Mouse (Mus musculus): ENCODE measurements at regions not wholly inside any gene's neighbourhood (a gene's known extent, or its start where the extent isn't known, plus 50 kb on each side); places are given as distances from the start of the nearest gene placed in this dataset.

- no peaks in the 10 kb centered on the region for H3K36me3 ChIP-seq (ENCODE audit: control insufficient read depth, insufficient read depth, low read length, poor library complexity, severe bottlenecking)
- TF ChIP-seq HCFC1 (IDR thresholded peaks at IDR 0.05; ENCODE audit: borderline replicate concordance, insufficient read depth, low read length) = no peak
- TF ChIP-seq MAFK (IDR thresholded peaks at IDR 0.05; ENCODE audit: insufficient read depth, low read depth, low read length) = no peak
- TF ChIP-seq ZC3H11A (IDR thresholded peaks at IDR 0.05; ENCODE audit: borderline replicate concordance, low read depth, low read length) = no peak
- no peak for TF ChIP-seq ZNF384 (IDR thresholded peaks at IDR 0.05; ENCODE audit: low read depth, low read length)
- TF ChIP-seq CHD2 (IDR thresholded peaks at IDR 0.05; ENCODE audit: low read depth, low read length) = no peak
- no peak overlapping the region for H3K9ac ChIP-seq (ENCODE audit: insufficient read depth, low read depth, low read length, poor library complexity, severe bottlenecking)
- H3K27ac ChIP-seq (ENCODE audit: insufficient read depth, low read depth, low read length, poor library complexity, severe bottlenecking) = no peak overlapping the region
- H3K9me3 ChIP-seq (ENCODE audit: control insufficient read depth, insufficient read depth, low read depth, low read length) = no peaks in the 10 kb centered on the region
- H3K4me1 ChIP-seq (ENCODE audit: control insufficient read depth in 2 of 2, insufficient read depth in 2 of 2, low read length in 2 of 2, poor library complexity in 1 of 2) = no peaks in the 10 kb centered on the region
- no peak for DNase-seq (ENCODE audit: low read depth, low spot score)
- in situ Hi-C loops (cut with MboI; ENCODE audit: low sequenced_read_pairs in 2 of 2, unreplicated experiment in 2 of 2) = no loop called here
- H3K4me3 ChIP-seq (ENCODE audit: insufficient read depth in 1 of 2, low read depth in 1 of 2, low read length in 2 of 2, poor library complexity in 1 of 2, severe bottlenecking in 1 of 2) = no peak overlapping the region
These were observed 191.6 kb upstream of the Gm9833 start for GRCm38 (mm10) chr3:9896303-9896702.

- Histone ChIP-seq H3K36me3 (ENCODE audit: control insufficient read depth, insufficient read depth, low read length, poor library complexity, severe bottlenecking) (no peaks in the 10 kb centered on the region), H3K27ac (ENCODE audit: insufficient read depth, low read depth, low read length, poor library complexity, severe bottlenecking) (no peak overlapping the region), H3K4me1 (ENCODE audit: control insufficient read depth in 2 of 2, insufficient read depth in 2 of 2, low read length in 2 of 2, poor library complexity in 1 of 2) (no peaks in the 10 kb centered on the region), H3K9ac (ENCODE audit: insufficient read depth, low read depth, low read length, poor library complexity, severe bottlenecking) (no peak overlapping the region), H3K9me3 (ENCODE audit: control insufficient read depth, insufficient read depth, low read depth, low read length) (no peaks in the 10 kb centered on the region), H3K4me3 (ENCODE audit: insufficient read depth in 1 of 2, low read depth in 1 of 2, low read length in 2 of 2, poor library complexity in 1 of 2, severe bottlenecking in 1 of 2) (no peak overlapping the region)
- no peak for TF ChIP-seq MAFK (IDR thresholded peaks at IDR 0.05; ENCODE audit: insufficient read depth, low read depth, low read length)
- DNase-seq (ENCODE audit: low read depth, low spot score) = no peak
- in situ Hi-C loops (cut with MboI; ENCODE audit: low sequenced_read_pairs in 2 of 2, unreplicated experiment in 2 of 2) = no loop called here
These were observed 186.2 kb upstream of the Gm9833 start for GRCm38 (mm10) chr3:9901663-9902062.

GRCm38 (mm10) chr3:9913357-9913756 lies 174.6 kb upstream of the Gm9833 start:
- H3K27ac ChIP-seq (ENCODE audit: insufficient read depth, low read depth, low read length, poor library complexity, severe bottlenecking) = no peak overlapping the region
- H3K4me1 ChIP-seq (ENCODE audit: control insufficient read depth in 2 of 2, insufficient read depth in 2 of 2, low read length in 2 of 2, poor library complexity in 1 of 2) = no peaks in the 10 kb centered on the region
- DNase-seq (ENCODE audit: low read depth, low spot score) = no peak
- in situ Hi-C loops (cut with MboI; ENCODE audit: low sequenced_read_pairs in 2 of 2, unreplicated experiment in 2 of 2) = no loop called here
- no peaks in the 10 kb centered on the region for H3K9me3 ChIP-seq (ENCODE audit: control insufficient read depth, insufficient read depth, low read depth, low read length)
- no peak overlapping the region for H3K9ac ChIP-seq (ENCODE audit: insufficient read depth, low read depth, low read length, poor library complexity, severe bottlenecking)
- H3K36me3 ChIP-seq (ENCODE audit: control insufficient read depth, insufficient read depth, low read length, poor library complexity, severe bottlenecking) = no peaks in the 10 kb centered on the region
- no peak overlapping the region for H3K4me3 ChIP-seq (ENCODE audit: insufficient read depth in 1 of 2, low read depth in 1 of 2, low read length in 2 of 2, poor library complexity in 1 of 2, severe bottlenecking in 1 of 2)
- TF ChIP-seq ZNF384 (IDR thresholded peaks at IDR 0.05; ENCODE audit: low read depth, low read length) = no peak
- no peak for TF ChIP-seq CHD2 (IDR thresholded peaks at IDR 0.05; ENCODE audit: low read depth, low read length)
- no peak for TF ChIP-seq MAFK (IDR thresholded peaks at IDR 0.05; ENCODE audit: insufficient read depth, low read depth, low read length)
- no peak for TF ChIP-seq ZC3H11A (IDR thresholded peaks at IDR 0.05; ENCODE audit: borderline replicate concordance, low read depth, low read length)
- no peak for TF ChIP-seq HCFC1 (IDR thresholded peaks at IDR 0.05; ENCODE audit: borderline replicate concordance, insufficient read depth, low read length)

- in situ Hi-C loops (cut with MboI; ENCODE audit: low sequenced_read_pairs in 2 of 2, unreplicated experiment in 2 of 2) = no loop called here
- TF ChIP-seq MAFK (IDR thresholded peaks at IDR 0.05; ENCODE audit: insufficient read depth, low read depth, low read length) (no peak), CHD2 (IDR thresholded peaks at IDR 0.05; ENCODE audit: low read depth, low read length) (no peak), HCFC1 (IDR thresholded peaks at IDR 0.05; ENCODE audit: borderline replicate concordance, insufficient read depth, low read length) (no peak), ZNF384 (IDR thresholded peaks at IDR 0.05; ENCODE audit: low read depth, low read length) (no peak), ZC3H11A (IDR thresholded peaks at IDR 0.05; ENCODE audit: borderline replicate concordance, low read depth, low read length) (no peak)
- Histone ChIP-seq H3K27ac (ENCODE audit: insufficient read depth, low read depth, low read length, poor library complexity, severe bottlenecking) (no peak overlapping the region), H3K4me1 (ENCODE audit: control insufficient read depth in 2 of 2, insufficient read depth in 2 of 2, low read length in 2 of 2, poor library complexity in 1 of 2) (no peaks in the 10 kb centered on the region), H3K36me3 (ENCODE audit: control insufficient read depth, insufficient read depth, low read length, poor library complexity, severe bottlenecking) (no peaks in the 10 kb centered on the region), H3K9me3 (ENCODE audit: control insufficient read depth, insufficient read depth, low read depth, low read length) (no peaks in the 10 kb centered on the region), H3K4me3 (ENCODE audit: insufficient read depth in 1 of 2, low read depth in 1 of 2, low read length in 2 of 2, poor library complexity in 1 of 2, severe bottlenecking in 1 of 2) (no peak overlapping the region), H3K9ac (ENCODE audit: insufficient read depth, low read depth, low read length, poor library complexity, severe bottlenecking) (no peak overlapping the region)
- DNase-seq (ENCODE audit: low read depth, low spot score) = no peak
These were observed 171.3 kb upstream of the Gm9833 start for GRCm38 (mm10) chr3:9916538-9917106.

GRCm38 (mm10) chr3:9920331-9920730 lies 167.6 kb upstream of the Gm9833 start:
- Histone ChIP-seq H3K27ac (ENCODE audit: insufficient read depth, low read depth, low read length, poor library complexity, severe bottlenecking) (no peak overlapping the region), H3K4me1 (ENCODE audit: control insufficient read depth in 2 of 2, insufficient read depth in 2 of 2, low read length in 2 of 2, poor library complexity in 1 of 2) (no peaks in the 10 kb centered on the region), H3K4me3 (ENCODE audit: insufficient read depth in 1 of 2, low read depth in 1 of 2, low read length in 2 of 2, poor library complexity in 1 of 2, severe bottlenecking in 1 of 2) (no peak overlapping the region), H3K9ac (ENCODE audit: insufficient read depth, low read depth, low read length, poor library complexity, severe bottlenecking) (no peak overlapping the region), H3K36me3 (ENCODE audit: control insufficient read depth, insufficient read depth, low read length, poor library complexity, severe bottlenecking) (no peaks in the 10 kb centered on the region), H3K9me3 (ENCODE audit: control insufficient read depth, insufficient read depth, low read depth, low read length) (no peaks in the 10 kb centered on the region)
- DNase-seq (ENCODE audit: low read depth, low spot score) = no peak
- TF ChIP-seq CHD2 (IDR thresholded peaks at IDR 0.05; ENCODE audit: low read depth, low read length) (no peak), ZC3H11A (IDR thresholded peaks at IDR 0.05; ENCODE audit: borderline replicate concordance, low read depth, low read length) (no peak), MAFK (IDR thresholded peaks at IDR 0.05; ENCODE audit: insufficient read depth, low read depth, low read length) (no peak), ZNF384 (IDR thresholded peaks at IDR 0.05; ENCODE audit: low read depth, low read length) (no peak), HCFC1 (IDR thresholded peaks at IDR 0.05; ENCODE audit: borderline replicate concordance, insufficient read depth, low read length) (no peak)
- in situ Hi-C loops (cut with MboI; ENCODE audit: low sequenced_read_pairs in 2 of 2, unreplicated experiment in 2 of 2) = no loop called here
